Mouse (Mus musculus) heart, adult 11 months (tissue): ENCODE data around the gene Vmn1r65.
"Not testable (repeated sequence)": the region's sequence is repeated elsewhere in the genome, so short reads cannot be mapped to it uniquely, and the experiment has no call there.

Source experiments
- DNase-seq: peaks from one replicate; pipeline ENCODE4 v3.0.0; 2022

Gene Vmn1r65

DNA sequence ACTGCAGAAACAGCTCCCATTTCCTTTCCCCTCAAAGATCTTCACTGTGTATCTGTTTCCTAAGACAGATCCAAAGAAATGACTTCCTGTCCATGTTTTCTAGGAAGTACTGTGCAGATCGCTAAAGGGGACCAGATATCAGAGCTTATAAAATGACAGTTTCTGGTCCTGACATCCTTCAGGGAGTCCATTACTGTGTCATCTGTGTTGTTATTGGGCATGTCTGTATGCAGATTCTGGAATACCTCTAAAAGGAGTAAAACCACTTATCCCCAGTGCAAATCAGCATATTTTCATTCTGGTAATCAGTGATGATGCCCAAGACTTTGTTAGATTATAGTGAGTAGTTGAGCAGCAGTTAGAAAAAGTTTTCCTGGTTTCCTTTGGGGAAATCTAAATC is at the start of gene Vmn1r65:
Vmn1r65 (minus strand) TSS at position 101 of the 400 bp plus-strand sequence.
- no peak for DNase-seq

DNA sequence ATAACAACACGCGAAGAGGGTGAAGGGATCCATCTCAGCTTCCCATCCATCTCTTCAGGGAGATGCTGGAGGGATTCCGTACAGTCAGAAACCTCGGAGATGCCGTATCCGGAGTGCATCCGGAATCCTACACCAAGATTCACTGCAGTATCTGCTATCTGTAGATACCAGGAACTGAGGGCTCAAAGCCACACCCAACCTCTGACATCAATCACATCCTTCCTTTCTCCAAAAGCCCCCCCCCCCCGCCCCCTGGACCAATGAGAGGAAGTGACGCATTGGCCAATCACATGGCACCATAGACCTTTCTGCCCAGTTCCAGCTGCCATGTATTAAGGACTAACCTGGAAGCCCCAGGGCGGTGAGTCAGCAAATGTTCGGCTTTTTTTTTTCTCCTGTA is 34.1 kb upstream of the Vmn1r65 start, which contains the start of gene Nlrp4c:
Nlrp4c (plus strand) TSS at position 301 of the 400 bp plus-strand sequence.
- no peak for DNase-seq

DNA sequence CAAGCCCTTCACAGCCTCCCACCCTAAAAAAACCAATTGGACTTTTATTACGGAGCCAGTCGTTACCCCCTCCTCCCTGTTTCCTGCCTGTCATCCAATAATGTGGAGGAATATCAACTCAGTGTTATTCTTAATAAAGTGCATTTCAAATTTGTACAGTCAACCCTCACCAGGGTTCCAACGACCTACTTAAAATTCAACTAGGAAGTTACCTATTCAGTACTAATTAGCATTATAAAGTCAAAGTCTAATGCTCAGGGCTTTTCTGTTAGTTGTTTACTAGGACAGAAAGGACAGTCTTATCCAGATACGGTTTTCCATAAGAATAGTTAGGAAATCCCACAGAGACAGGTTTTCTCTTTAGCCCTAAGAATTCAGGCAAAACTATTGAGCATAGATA is 28.4 kb downstream of the Vmn1r65 start:
- not testable (repeated sequence) for DNase-seq

DNA sequence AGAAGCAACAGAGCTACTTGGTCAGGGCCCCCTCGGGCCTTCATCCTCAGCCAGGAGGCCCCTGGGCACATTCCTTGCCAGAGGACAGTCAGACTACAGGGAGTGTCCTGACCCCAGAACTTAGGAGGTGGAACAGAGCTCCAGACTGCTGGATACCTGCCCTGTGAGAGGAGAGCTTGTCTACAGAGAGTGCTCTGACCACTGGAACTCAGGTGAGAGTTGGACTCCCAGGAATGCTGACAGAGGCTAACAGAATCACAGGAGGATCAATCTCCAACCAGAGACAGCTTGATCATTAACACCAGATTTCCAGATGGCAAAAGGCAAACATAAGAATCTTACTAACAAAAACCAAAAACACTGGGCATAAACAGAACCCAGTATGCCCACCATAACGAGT is 38.3 kb downstream of the Vmn1r65 start:
- not testable (repeated sequence) for DNase-seq
